Mouse (Mus musculus) olfactory bulb, adult 2 months (tissue): Measurements from ENCODE around the gene Gmds.

ENCODE experiments used
- CTCF ChIP-seq: fragments of 200-500 bp; IDR thresholded peaks from 2 replicates; pipeline ENCODE4 v1.5.1; 2012; ENCODE audit warnings: low read depth, mild to moderate bottlenecking, low read length, moderate library complexity; ENCODE audit not compliant: insufficient read depth
- POLR2A ChIP-seq: fragments of 200-500 bp; IDR thresholded peaks from 2 replicates; pipeline ENCODE4 v1.6.1; 2012; ENCODE audit warnings: mild to moderate bottlenecking, low read depth, low read length, moderate library complexity; ENCODE audit not compliant: insufficient read depth

DNA sequence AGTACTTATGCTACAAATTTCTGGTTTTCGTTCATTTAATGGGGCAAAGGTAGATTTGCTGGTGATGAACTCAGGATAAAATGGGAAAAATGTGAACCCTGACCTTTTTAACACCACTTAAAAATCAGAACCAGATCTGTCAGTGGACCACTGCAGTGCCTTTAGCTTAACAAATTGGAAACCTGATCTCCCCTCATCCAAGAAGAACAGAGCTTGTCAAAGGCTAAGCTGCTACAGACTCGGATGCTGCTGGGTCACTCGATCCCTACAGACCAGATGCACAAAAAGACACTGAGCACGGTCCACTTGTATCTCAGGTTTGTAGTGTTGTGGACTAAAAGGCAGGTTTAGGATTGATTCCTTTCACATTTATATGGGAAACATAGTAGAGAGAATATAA lies 291.6 kb downstream of the Gmds start:
- TF ChIP-seq CTCF, result no peak
- no peak for TF ChIP-seq POLR2A
